Mouse (Mus musculus): ENCODE results near the gene St6galnac6. TPM values are rescaled to one million over a fixed set of nuclear protein-coding genes. Genes with fewer than 3 reads are reported as not detected.

The St6galnac6 gene
- polyA plus RNA-seq, 1 experiment from 2014 or later, result 13.5 TPM

- Histone ChIP-seq H3K36me3 (peaks cover 18% of the 10 kb centered on the region), H3K9ac (peak overlapping the region; percentile 14; the same call in 1 of the 2 replicates), H3K4me2 (no peak overlapping the region), H3K4me1 (replicated peaks) (peaks cover 33% of the 10 kb centered on the region), H3K27me3 (no peaks in the 10 kb centered on the region), H3K4me3 (no peak overlapping the region), H3K27ac (peak overlapping the region; percentile 35; the same call in 1 of the 2 replicates), H3K9me3 (no peaks in the 10 kb centered on the region)
- 86% methylated on average over 10 of the region's 10 CpGs for WGBS
- no peak for ATAC-seq (ENCODE audit: low FRiP score)
Measured at GRCm38 (mm10) chr2:32634277-32635105, 35.0 kb downstream of the St6galnac6 start.

GRCm38 (mm10) chr2:32636617-32637016, 37.1 kb downstream of the St6galnac6 start:
- no peak for ATAC-seq (ENCODE audit: low FRiP score)
- Histone ChIP-seq H3K4me1 (replicated peaks) (peaks cover 23% of the 10 kb centered on the region), H3K9me3 (no peaks in the 10 kb centered on the region), H3K4me3 (no peak overlapping the region), H3K4me2 (no peak overlapping the region), H3K27ac (no peak overlapping the region; the same call in 1 of the 2 replicates), H3K9ac (no peak overlapping the region), H3K36me3 (peaks cover 18% of the 10 kb centered on the region), H3K27me3 (no peaks in the 10 kb centered on the region)
- 82% methylated on average over 7 of the region's 7 CpGs for WGBS

GRCm38 (mm10) chr2:32637778-32638281, 38.3 kb downstream of the St6galnac6 start:
- H3K27ac ChIP-seq, result no peak overlapping the region
- no peaks in the 10 kb centered on the region for H3K27me3 ChIP-seq
- peaks cover 16% of the 10 kb centered on the region for H3K4me1 ChIP-seq (replicated peaks)
- H3K36me3 ChIP-seq, result peaks cover 18% of the 10 kb centered on the region
- H3K4me3 ChIP-seq, result no peak overlapping the region
- no peak for ATAC-seq (ENCODE audit: low FRiP score)
- no peaks in the 10 kb centered on the region for H3K9me3 ChIP-seq
- no peak overlapping the region for H3K4me2 ChIP-seq
- no peak overlapping the region; the same call in 1 of the 2 replicates for H3K9ac ChIP-seq
- WGBS, result 22% methylated on average over 11 of the region's 11 CpGs

- Histone ChIP-seq H3K9ac (no peak overlapping the region), H3K4me3 (no peak overlapping the region), H3K36me3 (0 out of 2 replicates have a peak, but pooled peaks cover 3% of the 10 kb centered on the region), H3K4me2 (no peak overlapping the region), H3K9me3 (no peaks in the 10 kb centered on the region), H3K27ac (no peak overlapping the region), H3K4me1 (replicated peaks) (peaks cover 11% of the 10 kb centered on the region), H3K27me3 (no peaks in the 10 kb centered on the region)
- WGBS, result 87% methylated on average over 1 of the region's 1 CpGs
- no peak for ATAC-seq (ENCODE audit: low FRiP score)
Measured at GRCm38 (mm10) chr2:32639632-32640031, 40.1 kb downstream of the St6galnac6 start.

GRCm38 (mm10) chr2:32640550-32641051, 41.1 kb downstream of the St6galnac6 start:
- Histone ChIP-seq H3K36me3 (no peaks in the 10 kb centered on the region), H3K4me1 (replicated peaks) (peaks cover 8% of the 10 kb centered on the region), H3K27me3 (no peaks in the 10 kb centered on the region), H3K9me3 (no peaks in the 10 kb centered on the region), H3K27ac (no peak overlapping the region), H3K4me3 (no peak overlapping the region), H3K4me2 (no peak overlapping the region), H3K9ac (peak overlapping the region; percentile 29; the same call in 1 of the 2 replicates)
- no peak for ATAC-seq (ENCODE audit: low FRiP score)
- 66% methylated on average over 6 of the region's 6 CpGs for WGBS

GRCm38 (mm10) chr2:32641810-32642209, 42.3 kb downstream of the St6galnac6 start:
- Histone ChIP-seq H3K9me3 (no peaks in the 10 kb centered on the region), H3K4me1 (replicated peaks) (peaks cover 19% of the 10 kb centered on the region), H3K27ac (no peak overlapping the region), H3K36me3 (no peaks in the 10 kb centered on the region), H3K4me2 (no peak overlapping the region), H3K27me3 (no peaks in the 10 kb centered on the region), H3K9ac (no peak overlapping the region), H3K4me3 (no peak overlapping the region)
- 87% methylated on average over 5 of the region's 5 CpGs for WGBS
- no peak for ATAC-seq (ENCODE audit: low FRiP score)

GRCm38 (mm10) chr2:32642813-32643212, 43.3 kb downstream of the St6galnac6 start:
- H3K9ac ChIP-seq, result no peak overlapping the region
- 71% methylated on average over 7 of the region's 7 CpGs for WGBS
- H3K4me1 ChIP-seq (replicated peaks), result peaks cover 16% of the 10 kb centered on the region
- no peaks in the 10 kb centered on the region for H3K27me3 ChIP-seq
- H3K4me3 ChIP-seq, result no peak overlapping the region
- no peaks in the 10 kb centered on the region for H3K36me3 ChIP-seq
- H3K9me3 ChIP-seq, result no peaks in the 10 kb centered on the region
- ATAC-seq (ENCODE audit: low FRiP score), result no peak
- H3K27ac ChIP-seq, result no peak overlapping the region
- no peak overlapping the region for H3K4me2 ChIP-seq

GRCm38 (mm10) chr2:32644083-32644482, 44.6 kb downstream of the St6galnac6 start:
- H3K36me3 ChIP-seq, result no peaks in the 10 kb centered on the region
- H3K4me3 ChIP-seq, result no peak overlapping the region
- H3K9me3 ChIP-seq, result no peaks in the 10 kb centered on the region
- no peak overlapping the region for H3K9ac ChIP-seq
- H3K27me3 ChIP-seq, result no peaks in the 10 kb centered on the region
- ATAC-seq (ENCODE audit: low FRiP score), result no peak
- 87% methylated on average over 9 of the region's 9 CpGs for WGBS
- no peak overlapping the region for H3K27ac ChIP-seq
- H3K4me1 ChIP-seq (replicated peaks), result peaks cover 13% of the 10 kb centered on the region
- no peak overlapping the region for H3K4me2 ChIP-seq

- Histone ChIP-seq H3K36me3 (no peaks in the 10 kb centered on the region), H3K4me1 (replicated peaks) (peaks cover 13% of the 10 kb centered on the region), H3K27ac (no peak overlapping the region), H3K9me3 (no peaks in the 10 kb centered on the region), H3K27me3 (no peaks in the 10 kb centered on the region), H3K4me3 (no peak overlapping the region), H3K9ac (no peak overlapping the region), H3K4me2 (no peak overlapping the region)
- no peak for ATAC-seq (ENCODE audit: low FRiP score)
- 85% methylated on average over 8 of the region's 8 CpGs for WGBS
Measured at GRCm38 (mm10) chr2:32644799-32645475, 45.4 kb downstream of the St6galnac6 start.

- H3K4me1 ChIP-seq (replicated peaks), result peaks cover 13% of the 10 kb centered on the region
- ATAC-seq (ENCODE audit: low FRiP score), result no peak
- 59% methylated on average over 3 of the region's 3 CpGs for WGBS
- no peaks in the 10 kb centered on the region for H3K9me3 ChIP-seq
- H3K27me3 ChIP-seq, result no peaks in the 10 kb centered on the region
- 0 out of 2 replicates have a peak overlapping the region, but pooled peaks have one; percentile 23 for H3K27ac ChIP-seq
- H3K9ac ChIP-seq, result no peak overlapping the region
- H3K4me2 ChIP-seq, result no peak overlapping the region
- no peaks in the 10 kb centered on the region for H3K36me3 ChIP-seq
- no peak overlapping the region for H3K4me3 ChIP-seq
Measured at GRCm38 (mm10) chr2:32645647-32646046, 46.1 kb downstream of the St6galnac6 start.

GRCm38 (mm10) chr2:32646379-32647056, 47.0 kb downstream of the St6galnac6 start, which contains the start of gene Eng:
Gene Eng (plus strand): TSS chr2:32646595.
- no peak for ATAC-seq (ENCODE audit: low FRiP score)
- Histone ChIP-seq H3K9ac (peak within 1 kb of the TSS; percentile 35), H3K4me1 (replicated peaks) (peaks cover 13% of the 10 kb centered on the region), H3K36me3 (no peaks in the 10 kb centered on the region), H3K9me3 (no peaks in the 10 kb centered on the region), H3K27me3 (no peaks in the 10 kb centered on the region), H3K27ac (peak within 1 kb of the TSS; percentile 23; the same call in 1 of the 2 replicates), H3K4me3 (peak within 1 kb of the TSS; percentile 18), H3K4me2 (peak within 1 kb of the TSS; percentile 19; the same call in 1 of the 2 replicates)
- 55% methylated on average over 29 of the region's 31 CpGs for WGBS

All from hindbrain, embryonic 13.5 days (tissue).